Mouse (Mus musculus) cerebellum, adult 8-10 months (tissue): ENCODE data around the gene Gas2l3.

Source experiments
- DNase-seq: peaks from one replicate; pipeline ENCODE4 v3.0.0; 2022

Gene Gas2l3

GRCm38 (mm10) chr10:89443623-89444151, at the start of gene Gas2l3:
TSS of gene Gas2l3 (minus strand) at chr10:89443967.
- peak; percentile 63 for DNase-seq

DNA sequence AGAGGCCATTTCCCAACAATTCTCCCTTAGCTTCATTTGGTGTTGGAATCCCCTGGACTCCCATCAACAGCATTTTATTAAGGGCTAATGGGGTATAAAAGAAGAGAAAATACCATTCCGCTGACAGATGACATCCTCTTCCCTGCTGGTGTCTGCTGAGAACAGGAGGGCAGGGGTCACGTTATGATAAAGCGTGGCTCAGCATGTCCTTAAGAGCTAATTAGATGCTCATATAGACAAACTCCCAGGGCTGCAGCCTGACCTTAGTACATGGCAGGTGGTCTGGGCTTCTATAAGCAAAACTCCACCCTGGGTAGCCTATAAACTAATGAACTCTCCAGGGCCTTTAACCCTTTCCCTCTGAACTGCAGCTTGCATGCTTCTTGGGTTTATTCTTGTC, 47.6 kb upstream of the Gas2l3 start:
- DNase-seq = no peak

DNA sequence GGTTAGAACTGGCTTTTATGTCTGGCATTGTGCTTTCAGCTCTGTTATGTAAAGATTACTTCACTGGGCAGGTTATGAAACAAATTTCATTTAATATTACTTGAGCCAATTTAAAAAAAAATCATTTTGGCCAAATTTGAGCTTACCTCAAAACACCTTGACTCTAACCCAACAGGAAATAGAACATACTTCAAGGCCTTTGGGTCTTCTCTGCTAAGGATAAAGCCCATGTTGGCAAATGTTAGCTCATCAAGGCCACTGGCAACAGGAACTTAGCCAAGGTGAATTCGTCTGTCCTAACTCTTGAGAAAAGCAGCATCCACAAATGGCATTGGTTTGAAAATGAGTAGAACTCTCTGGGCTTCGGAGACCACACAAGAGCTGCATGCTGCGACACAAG, 46.5 kb upstream of the Gas2l3 start:
- no peak for DNase-seq

- no peak for DNase-seq
Measured at GRCm38 (mm10) chr10:89489459-89489858, 45.7 kb upstream of the Gas2l3 start.

GRCm38 (mm10) chr10:89486995-89487742, 43.4 kb upstream of the Gas2l3 start:
- no peak for DNase-seq

- DNase-seq = no peak
Measured at GRCm38 (mm10) chr10:89484907-89485306, 41.1 kb upstream of the Gas2l3 start.

GRCm38 (mm10) chr10:89483812-89484602, 40.2 kb upstream of the Gas2l3 start:
- DNase-seq = no peak

DNA sequence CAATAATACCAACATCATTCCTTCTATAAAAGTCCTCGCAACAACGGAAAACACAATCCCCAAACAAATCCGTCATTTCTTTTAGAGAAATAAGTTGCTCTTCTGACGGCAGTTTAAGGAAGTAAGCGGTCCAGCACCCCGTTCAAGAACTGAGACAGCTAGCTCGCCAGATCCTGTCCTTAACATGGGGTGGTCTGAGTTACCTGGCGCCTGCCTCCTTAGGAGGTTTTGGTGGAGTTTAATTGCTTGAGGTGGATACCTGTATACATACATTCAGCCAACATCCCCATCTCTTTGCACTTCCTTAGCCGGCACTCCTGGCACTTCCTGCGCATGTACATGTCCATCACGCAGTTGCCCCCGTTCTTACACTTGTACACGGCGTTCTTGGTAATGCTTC, 39.3 kb upstream of the Gas2l3 start:
- no peak for DNase-seq

GRCm38 (mm10) chr10:89482142-89482681, 38.4 kb upstream of the Gas2l3 start:
- DNase-seq = no peak

GRCm38 (mm10) chr10:89481638-89482037, 37.9 kb upstream of the Gas2l3 start:
- no peak for DNase-seq

- DNase-seq = no peak
Measured at GRCm38 (mm10) chr10:89478766-89479165, 35.0 kb upstream of the Gas2l3 start.

DNA sequence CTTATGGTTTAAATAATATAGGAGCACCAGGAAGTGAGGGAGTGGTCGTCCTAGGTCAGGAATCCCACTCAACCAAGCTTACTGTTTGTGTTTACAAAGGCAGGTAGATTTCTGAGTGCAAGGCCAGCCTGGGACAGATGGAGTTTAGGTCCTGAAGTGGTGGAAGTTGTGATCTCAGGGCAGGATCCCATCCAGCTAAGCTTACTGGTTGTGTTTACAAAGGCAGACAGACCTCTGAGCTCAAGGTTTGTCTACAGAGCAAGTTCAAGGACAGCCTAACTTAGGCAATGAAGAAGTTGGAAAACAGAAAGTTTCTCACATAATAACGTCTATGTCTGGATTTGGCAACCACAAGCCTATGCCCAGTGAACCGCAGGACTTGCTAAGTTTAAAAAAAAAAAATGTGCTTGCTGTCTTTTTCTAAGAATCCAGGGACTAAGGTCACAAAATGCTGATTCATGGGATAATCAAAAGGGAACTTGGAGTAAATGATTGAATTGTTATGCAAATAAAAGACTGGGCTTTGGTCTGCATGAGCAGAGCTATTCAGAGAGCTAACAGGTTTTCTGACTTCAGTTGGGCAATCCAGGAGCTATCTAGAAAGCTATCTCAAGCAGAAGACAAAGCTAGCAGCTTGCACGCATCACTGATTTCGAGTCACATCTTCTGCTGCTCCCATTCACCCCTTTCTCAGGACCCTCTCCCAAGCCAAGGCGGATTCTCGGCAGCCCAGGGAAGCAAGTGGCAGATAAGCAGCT, 27.0 kb upstream of the Gas2l3 start:
- DNase-seq = no peak

GRCm38 (mm10) chr10:89464760-89465405, 21.1 kb upstream of the Gas2l3 start:
- no peak for DNase-seq

- DNase-seq = no peak
Measured at GRCm38 (mm10) chr10:89462890-89463289, 19.1 kb upstream of the Gas2l3 start.

- DNase-seq = peak; percentile 67
Measured at GRCm38 (mm10) chr10:89461856-89462507, 18.2 kb upstream of the Gas2l3 start.

DNA sequence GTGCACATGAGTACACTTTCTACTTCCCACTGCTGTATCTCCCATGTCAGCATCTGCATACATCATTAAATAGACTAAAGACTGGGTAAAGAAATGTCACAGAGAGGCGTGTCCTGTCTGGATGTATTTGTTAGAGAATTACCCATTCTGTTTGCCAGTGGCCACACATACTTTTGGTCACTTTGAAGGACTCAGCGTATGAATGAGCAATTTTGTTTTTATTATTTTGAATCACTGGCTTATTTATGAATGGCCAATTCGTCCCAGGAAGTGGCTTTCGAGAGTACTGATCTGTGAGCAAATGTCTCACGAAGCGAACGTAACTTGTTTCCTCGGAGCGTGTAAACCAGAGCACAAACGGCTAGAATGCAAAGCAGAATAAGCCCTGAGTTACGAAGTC, 17.2 kb upstream of the Gas2l3 start:
- no peak for DNase-seq

- no peak for DNase-seq
Measured at GRCm38 (mm10) chr10:89458770-89459169, 15.0 kb upstream of the Gas2l3 start.

DNA sequence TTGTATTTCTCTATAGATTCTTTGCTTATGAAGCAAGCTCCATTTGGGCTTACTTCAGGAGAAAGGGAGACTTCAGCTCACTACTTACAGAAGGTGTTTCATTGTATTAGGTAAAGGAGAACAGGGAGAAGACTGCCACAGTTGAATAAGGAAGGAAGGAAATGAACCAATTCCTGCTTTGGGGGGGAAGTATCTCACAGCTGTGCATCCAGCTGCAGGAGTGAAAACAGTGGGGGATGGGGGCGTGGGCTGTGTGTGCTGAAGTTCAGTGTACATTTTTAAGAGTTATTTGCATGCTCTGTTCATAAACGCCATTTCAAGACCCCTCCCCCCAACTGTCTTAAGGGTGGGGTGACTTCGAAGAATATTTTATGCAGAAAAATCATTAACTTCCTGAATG, 10.0 kb upstream of the Gas2l3 start:
- no peak for DNase-seq

DNA sequence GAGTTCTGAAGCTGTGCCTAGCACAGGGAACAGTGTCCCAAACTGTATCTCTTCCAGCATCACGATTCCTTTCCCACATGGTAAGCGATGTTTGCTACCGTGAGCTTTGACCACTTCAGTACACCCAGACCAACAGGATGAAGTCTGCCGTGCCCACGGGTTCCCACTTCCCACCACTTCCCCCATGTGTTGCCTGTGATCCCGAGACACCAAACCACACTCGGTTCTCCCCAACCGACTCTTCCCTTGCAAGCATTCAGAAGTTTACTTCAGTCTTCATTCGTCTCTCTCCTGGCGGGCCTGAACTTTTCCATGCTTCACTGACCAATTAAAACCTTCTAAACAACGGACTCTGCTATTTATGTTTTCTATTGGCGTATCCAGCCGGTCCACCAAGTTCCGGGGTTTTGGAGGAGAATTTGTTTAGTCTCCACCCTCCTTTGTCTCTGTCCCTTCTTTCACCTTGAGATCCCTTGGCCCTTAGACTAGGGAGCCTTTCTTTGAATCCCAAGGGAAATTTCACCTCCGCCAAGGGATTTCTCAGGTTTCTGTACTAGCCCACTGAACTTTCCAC, 9.4 kb upstream of the Gas2l3 start:
- no peak for DNase-seq

DNA sequence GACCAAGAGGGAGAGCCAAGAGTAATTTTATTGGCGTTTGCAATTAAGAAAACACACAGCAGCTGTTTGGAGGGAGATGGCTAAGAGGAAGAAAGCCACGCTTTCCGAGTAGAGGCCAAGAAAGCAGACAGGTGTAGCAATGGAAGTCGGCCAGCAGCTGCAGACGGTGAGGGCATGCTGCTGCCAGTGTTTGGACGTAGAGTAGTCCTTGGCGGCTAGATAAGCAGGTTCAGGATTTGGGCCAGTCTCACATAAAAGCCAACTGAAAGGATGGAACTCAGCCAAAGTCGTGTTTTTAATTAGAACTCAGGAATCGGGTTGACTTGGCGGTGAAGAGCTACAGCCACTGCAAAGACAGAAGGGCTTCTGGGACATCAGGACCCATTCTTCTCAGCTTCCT, 6.6 kb upstream of the Gas2l3 start:
- no peak for DNase-seq

- DNase-seq = no peak
Measured at GRCm38 (mm10) chr10:89444381-89444780, 614 bp upstream of the Gas2l3 start.
